Mouse (Mus musculus) G1E (cell line): ENCODE measurements around the gene Skiv2l.

Source experiments
- CTCF ChIP-seq: IDR thresholded peaks from 2 replicates; pipeline ENCODE4 v1.5.1; 2012; ENCODE audit warnings: low read depth, low read length, inconsistent platforms, mixed read lengths
- GATA1 ChIP-seq: IDR thresholded peaks from 2 replicates; pipeline ENCODE4 v1.6.1; 2012; ENCODE audit warnings: borderline replicate concordance, low read length, inconsistent platforms, mixed read lengths
- GATA2 ChIP-seq: IDR thresholded peaks from 2 replicates; pipeline ENCODE4 v1.6.1; 2012; ENCODE audit warnings: low read depth, low read length, inconsistent platforms, borderline replicate concordance
- POLR2AphosphoS5 ChIP-seq: IDR thresholded peaks from 2 replicates; pipeline ENCODE4 v1.6.1; 2012; ENCODE audit warnings: low read depth, low read length, inconsistent platforms; ENCODE audit not compliant: insufficient replicate concordance
- TAL1 ChIP-seq: conservative IDR thresholded peaks from 2 replicates; pipeline ENCODE4 v1.6.1; 2012; ENCODE audit warnings: low read depth, low read length, inconsistent platforms, mixed read lengths

GRCm38 (mm10) chr17:34850517-34851125 is 611 bp upstream of the Skiv2l start:
- TF ChIP-seq CTCF: no peak
- TF ChIP-seq GATA1: no peak
- no peak for TF ChIP-seq TAL1
- TF ChIP-seq GATA2: no peak
- TF ChIP-seq POLR2AphosphoS5: no peak
